Mouse (Mus musculus) ES-Bruce4 (cell line): ENCODE data around the gene Sema5a.

Experiments
- CTCF ChIP-seq: IDR thresholded peaks from one replicate; pipeline ENCODE4 v1.8.1; 2011; ENCODE audit warnings: low read depth, low read length
- EP300 ChIP-seq: IDR thresholded peaks from 2 replicates; pipeline ENCODE4 v1.6.1; 2011; ENCODE audit warnings: low read depth, low read length; ENCODE audit not compliant: insufficient read depth

- no peak for TF ChIP-seq CTCF
- TF ChIP-seq EP300, result no peak
Measured at GRCm38 (mm10) chr15:32198076-32198475, 46.5 kb upstream of the Sema5a start.
